16 mouse cellular contexts compared by ENCODE assay signal in genomic region chr7:134231378-134232346, GRCm38 (mm10). TPM values are rescaled to one million over a fixed set of nuclear protein-coding genes. Genes with fewer than 3 reads are reported as not detected.
DNase-seq lines count a peak whose midpoint lies in the region; ATAC-seq and TF ChIP-seq lines count a peak whose summit lies in the region.
"Had no signal": no experiment of that assay in that cellular context is flagged by ENCODE, and none has a peak within 500 bp of the region (broad histone marks: within the 10 kb centered on the region; RNA-seq: fewer than 3 reads in every experiment).

TSS of gene Adam12 (minus strand) at chr7:134232146.

- no peak for DNase-seq in adrenal gland, postnatal 14 days
- no peak for DNase-seq in adrenal gland, postnatal 36 days
- DNase-seq in layer of hippocampus, postnatal 10 days (ENCODE audit: low spot score in 2 of 2), result no peak
- DNase-seq in layer of hippocampus, adult 18-20 months (ENCODE audit: low spot score in 2 of 2), result no peak
- DNase-seq in limb, embryonic 11.5 days (ENCODE audit: low spot score), result no peak
- no peak for DNase-seq in embryo, embryonic 10.5 days (ENCODE audit: low spot score)
- DNase-seq in cerebellum, postnatal 25 days, result no peak
- DNase-seq: cerebellum, adult 8-10 months; heart, postnatal 36 days; lung, postnatal 36 days; right cerebral cortex, postnatal 14 days had no signal

- H3K27ac ChIP-seq in limb, embryonic 11.5 days (replicated peaks; ENCODE audit: low read depth, low read length), result 0 out of 2 replicates have a peak within 1 kb of the TSS, but pooled peaks have one; percentile 8
- H3K27ac ChIP-seq: neural tube, embryonic 15.5 days had no signal

- no peak within 1 kb of the TSS for H3K9ac ChIP-seq in limb, embryonic 11.5 days (ENCODE audit: low read length)
- H3K9ac ChIP-seq: neural tube, embryonic 15.5 days had no signal

- H3K79me3 ChIP-seq in C2C12 (ENCODE audit: low read depth), result no peaks in the 10 kb centered on the region

- 57% methylated on average over 14 of the region's 14 CpGs for WGBS in limb, embryonic 11.5 days

- H3K79me2 ChIP-seq in C2C12 (ENCODE audit: control insufficient read depth, insufficient read depth), result no peaks in the 10 kb centered on the region

- no peak within 1 kb of the TSS for H3ac ChIP-seq in C2C12 (ENCODE audit: control insufficient read depth, insufficient read length, low read depth)

- H3K4me1 ChIP-seq in limb, embryonic 11.5 days (ENCODE audit: control insufficient read depth, insufficient read depth, low read length), result peaks cover 10% of the 10 kb centered on the region

- no peaks in the 10 kb centered on the region for H3K27me3 ChIP-seq in C2C12 (ENCODE audit: control insufficient read depth, insufficient read depth, insufficient read length)
- no peaks in the 10 kb centered on the region for H3K27me3 ChIP-seq in limb, embryonic 11.5 days (ENCODE audit: control insufficient read depth, insufficient read depth, low read length)

- H3K4me2 ChIP-seq in limb, embryonic 11.5 days (ENCODE audit: low read depth, severe bottlenecking), result no peak within 1 kb of the TSS
- H3K4me2 ChIP-seq: neural tube, embryonic 15.5 days had no signal

- no peaks in the 10 kb centered on the region for H3K9me3 ChIP-seq in limb, embryonic 11.5 days (ENCODE audit: control insufficient read depth, low read length)
- H3K9me3 ChIP-seq: neural tube, embryonic 15.5 days had no signal

- no peak within 1 kb of the TSS for H3K4me3 ChIP-seq in C2C12 (ENCODE audit: insufficient read depth, poor library complexity, severe bottlenecking)
- H3K4me3 ChIP-seq in limb, embryonic 11.5 days (ENCODE audit: low read depth, low read length), result no peak within 1 kb of the TSS
- H3K4me3 ChIP-seq: neural tube, embryonic 15.5 days had no signal

- no peak for ATAC-seq in limb, embryonic 11.5 days (ENCODE audit: insufficient number of reproducible peaks, low FRiP score, low TSS enrichment, low read depth)
- ATAC-seq: forebrain, embryonic 16.5 days; inflammation-experienced regulatory T-cells, adult 6 months had no signal

- H3K36me3 ChIP-seq in C2C12 (ENCODE audit: control insufficient read depth, insufficient read depth), result no peaks in the 10 kb centered on the region
- no peaks in the 10 kb centered on the region for H3K36me3 ChIP-seq in limb, embryonic 11.5 days (ENCODE audit: control insufficient read depth, insufficient read depth, low read length)
- H3K36me3 ChIP-seq: neural tube, embryonic 15.5 days had no signal

- TF ChIP-seq CTCF in C2C12 (IDR thresholded peaks at IDR 0.05; ENCODE audit: control insufficient read depth, insufficient read depth, insufficient read length), result no peak

TF ChIP-seq in C2C12, 6 proteins besides CTCF, POLR2A, EP300 and RAD21:
- TF ChIP-seq FOSL1 (IDR thresholded peaks at IDR 0.05; ENCODE audit: insufficient read depth, low read length, poor library complexity, severe bottlenecking) (no peak), MAX (IDR thresholded peaks at IDR 0.05) (no peak), MYOG (IDR thresholded peaks at IDR 0.05; ENCODE audit: control insufficient read depth, extremely low read depth, insufficient read length) (no peak), CEBPB (IDR thresholded peaks at IDR 0.05; ENCODE audit: low read depth) (no peak), MYOD1 (IDR thresholded peaks at IDR 0.05; ENCODE audit: control insufficient read depth, insufficient read length, low read depth) (no peak), USF1 (IDR thresholded peaks at IDR 0.05; ENCODE audit: low read depth) (no peak)

RNA-seq across cellular contexts. Expression of gene Adam12, which starts in this region (rescaled TPM):
- total RNA-seq in adrenal gland, postnatal 14 days (2021), result 20.6 and 25.0 TPM in 2 replicates
- 10 to 100 TPM in 1 of 2 experiments, 1 to 10 TPM in 1; 8.1 to 10.6 TPM for total RNA-seq in adrenal gland, postnatal 36 days (2021)
- 10 to 100 TPM; 16.3 to 16.8 TPM for total RNA-seq in layer of hippocampus, postnatal 10 days (2021)
- 1 to 10 TPM; 5.0 to 6.3 TPM for total RNA-seq in layer of hippocampus, adult 18-20 months (2021)
- 14.7 TPM for polyA plus RNA-seq in C2C12 (2012; fragmentation: generic; extraction: Trizol)
- polyA plus RNA-seq in limb, embryonic 11.5 days (2014; fragmentation: Nextera tagmentation; extraction: Ambion mirVana), result 2.7 and 4.4 TPM in 2 replicates
- total RNA-seq: granulocyte monocyte progenitor cell, adult 5-6 weeks had no signal
